Mouse (Mus musculus) cerebellum, adult 2 months (tissue): ENCODE results near the gene Sult6b2.

Experiments
- CTCF ChIP-seq: fragments of 200-500 bp; IDR thresholded peaks from 2 replicates; pipeline ENCODE4 v1.5.1; 2011; ENCODE audit warnings: low read depth, mild to moderate bottlenecking, control low read depth, low read length, moderate library complexity, borderline replicate concordance; ENCODE audit not compliant: insufficient read depth
- POLR2A ChIP-seq: fragments of 200-500 bp; IDR thresholded peaks from 2 replicates; pipeline ENCODE4 v1.6.1; 2011; ENCODE audit warnings: low read length, control low read depth, borderline replicate concordance; ENCODE audit not compliant: insufficient read depth

DNA sequence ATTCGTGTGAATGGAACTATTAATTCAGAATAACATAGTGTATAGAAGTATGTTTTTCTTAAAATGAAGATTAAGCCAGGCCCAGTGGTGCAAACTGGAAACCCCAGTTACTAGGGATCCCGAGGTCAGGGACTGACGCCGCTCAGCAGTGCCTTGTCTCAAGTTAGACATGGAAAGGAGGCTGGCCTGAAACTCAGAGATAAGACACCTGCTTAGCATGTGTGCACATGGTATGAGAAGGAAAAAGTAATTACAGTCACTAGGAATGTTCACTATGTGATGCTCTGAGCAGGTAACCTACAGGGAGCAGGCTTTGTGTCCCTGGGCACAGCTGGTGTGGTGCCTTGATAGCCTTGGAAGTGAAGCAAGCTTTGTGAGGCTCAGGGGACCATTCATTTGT is 32.7 kb downstream of the Sult6b2 start:
- TF ChIP-seq CTCF: no peak
- no peak for TF ChIP-seq POLR2A
